Mouse (Mus musculus) CH12.LX (cell line): ENCODE data around the gene Tinag. TPM values are rescaled to one million over a fixed set of nuclear protein-coding genes. Genes with fewer than 3 reads are reported as not detected.

Source experiments
- DNase-seq: peaks from one replicate; pipeline ENCODE4 v3.0.0-alpha.2; 2013; ENCODE audit errors: extremely low read depth
- H3K27ac ChIP-seq: 2 replicates; pipeline ENCODE4 v1.5.1; 2012; ENCODE audit warnings: low read depth, mild to moderate bottlenecking, control low read depth, moderate library complexity; ENCODE audit not compliant: insufficient read depth
- H3K27me3 ChIP-seq: replicated peaks from 2 replicates; pipeline ENCODE3; 2012; ENCODE audit warnings: inconsistent platforms
- H3K36me3 ChIP-seq, 2 experiments: replicated peaks in 1 of 2; 2 replicates each; pipeline versions ENCODE3 to v1.6.1; 2012; ENCODE audit warnings: inconsistent platforms in 1 of 2, low read length in 1 of 2, mild to moderate bottlenecking in 1 of 2, mixed read lengths in 1 of 2, moderate library complexity in 1 of 2; ENCODE audit not compliant: control insufficient read depth in 1 of 2, insufficient read depth in 1 of 2
- H3K4me1 ChIP-seq, 2 experiments: 2 replicates each; pipeline ENCODE4 v1.6.1; 2012; ENCODE audit warnings: inconsistent platforms in 1 of 2, moderate library complexity in 1 of 2; ENCODE audit not compliant: insufficient read depth in 2 of 2, control insufficient read depth in 1 of 2
- H3K4me2 ChIP-seq: 2 replicates; pipeline ENCODE4 v1.6.1; 2012; ENCODE audit warnings: low read depth, mild to moderate bottlenecking, control low read depth; ENCODE audit not compliant: poor library complexity, insufficient read depth, severe bottlenecking
- H3K4me3 ChIP-seq, 3 experiments: fragments of 150-350 bp in 1 of 3; sonication (generic) in 1 of 3; replicated peaks in 1 of 3; 2 replicates each; pipeline versions ENCODE3 to v1.5.1; 2011 to 2012; ENCODE audit warnings: low read depth in 2 of 3, low read length in 2 of 3, mild to moderate bottlenecking in 2 of 3, moderate library complexity in 2 of 3, control low read depth in 1 of 3, improper control_type of control experiment in 1 of 3, inconsistent platforms in 1 of 3, mixed read lengths in 1 of 3; ENCODE audit not compliant: poor library complexity in 1 of 3
- H3K79me2 ChIP-seq: replicated peaks from 2 replicates; pipeline ENCODE4 v1.6.1; 2012; ENCODE audit warnings: mild to moderate bottlenecking, moderate library complexity; ENCODE audit not compliant: control insufficient read depth, poor library complexity, insufficient read depth, severe bottlenecking; ENCODE audit errors: extremely low read depth
- H3K9ac ChIP-seq: 2 replicates; pipeline ENCODE4 v1.6.1; 2012; ENCODE audit warnings: low read depth, mild to moderate bottlenecking, control low read depth, moderate library complexity; ENCODE audit not compliant: insufficient read depth
- H3K9me3 ChIP-seq: replicated peaks from 2 replicates; pipeline ENCODE3; 2012; ENCODE audit warnings: low read length, inconsistent platforms, mixed read lengths
- BHLHE40 ChIP-seq: IDR thresholded peaks from 2 replicates; pipeline ENCODE4 v1.6.1; 2011; ENCODE audit warnings: mild to moderate bottlenecking, low read depth, low read length, improper control_type of control experiment
- CTCF ChIP-seq, 2 experiments: IDR thresholded peaks in 1 of 2; conservative IDR thresholded peaks in 1 of 2; 2 replicates each; pipeline ENCODE4 v1.5.1; 2011 to 2012; ENCODE audit warnings: low read depth in 2 of 2, low read length in 2 of 2, improper control_type of control experiment in 1 of 2, inconsistent platforms in 1 of 2, mild to moderate bottlenecking in 1 of 2, moderate library complexity in 1 of 2
- EP300 ChIP-seq: IDR thresholded peaks from 2 replicates; pipeline ENCODE4 v1.6.1; 2011; ENCODE audit warnings: low read length, improper control_type of control experiment
- JUND ChIP-seq: conservative IDR thresholded peaks from 2 replicates; pipeline ENCODE4 v1.6.1; 2011; ENCODE audit warnings: low read depth, low read length, improper control_type of control experiment
- KAT2A ChIP-seq: IDR thresholded peaks from 2 replicates; pipeline ENCODE4 v1.6.1; 2012; ENCODE audit warnings: low read length, improper control_type of control experiment, inconsistent platforms; ENCODE audit not compliant: insufficient replicate concordance
- MXI1 ChIP-seq: IDR thresholded peaks from 2 replicates; pipeline ENCODE4 v1.6.1; 2011; ENCODE audit warnings: mild to moderate bottlenecking, low read depth, low read length, improper control_type of control experiment
- NELFE ChIP-seq: IDR thresholded peaks from 2 replicates; pipeline ENCODE4 v1.6.1; 2011; ENCODE audit warnings: low read depth, low read length, improper control_type of control experiment
- NRF1 ChIP-seq: IDR thresholded peaks from 2 replicates; pipeline ENCODE4 v1.6.1; 2014; ENCODE audit warnings: low read depth, mild to moderate bottlenecking, inconsistent platforms, low read length, improper control_type of control experiment, moderate library complexity
- PAX5 ChIP-seq: IDR thresholded peaks from 2 replicates; pipeline ENCODE4 v1.6.1; 2012; ENCODE audit warnings: low read length, inconsistent platforms, mixed read lengths
- POLR2AphosphoS2 ChIP-seq: IDR thresholded peaks from 2 replicates; pipeline ENCODE4 v1.6.1; 2011; ENCODE audit warnings: low read depth, low read length, improper control_type of control experiment
- SMC3 ChIP-seq: IDR thresholded peaks from 2 replicates; pipeline ENCODE4 v1.6.1; 2011; ENCODE audit warnings: low read depth, low read length, improper control_type of control experiment
- UBTF ChIP-seq: IDR thresholded peaks from 2 replicates; pipeline ENCODE4 v1.6.1; 2012; ENCODE audit warnings: low read depth, mild to moderate bottlenecking, inconsistent platforms, low read length, improper control_type of control experiment, moderate library complexity
- ZC3H11A ChIP-seq: IDR thresholded peaks from 2 replicates; pipeline ENCODE4 v1.6.1; 2012; ENCODE audit warnings: low read depth, mild to moderate bottlenecking, inconsistent platforms, low read length, improper control_type of control experiment
- ZMIZ1 ChIP-seq: IDR thresholded peaks from 2 replicates; pipeline ENCODE4 v1.6.1; 2012; ENCODE audit warnings: low read depth, mild to moderate bottlenecking, inconsistent platforms, low read length, improper control_type of control experiment
- ZNF384 ChIP-seq: IDR thresholded peaks from 2 replicates; pipeline ENCODE4 v1.6.1; 2012; ENCODE audit warnings: low read depth, low read length, improper control_type of control experiment, inconsistent platforms
- dilution Hi-C: fragments of 300-500 bp; cut with MboI; formaldehyde crosslinking; loops from 2 replicates; pipeline ENCODE4 v1.14.3; 2020; ENCODE audit warnings: low sequenced_read_pairs; ENCODE audit not compliant: extremely low pct_unique_long_range_greater_than_20kb, extremely low pct_ligation_motif_present
- in situ Hi-C: fragments of 300-500 bp; cut with MboI; formaldehyde crosslinking; loops from 3 replicates; pipeline ENCODE4 v1.14.3; 2019; ENCODE audit warnings: low sequenced_read_pairs, low pct_ligation_motif_present, low pct_unique_long_range_greater_than_20kb, mixed read lengths
- polyA plus RNA-seq: library from polyadenylated mRNA; unstranded; fragments of >175 nt; gene quantifications from 2 replicates; pipeline ENCODE4 v1.2.1, GENCODE M21; 2012; ENCODE audit warnings: low read depth; ENCODE audit not compliant: insufficient read length
- total RNA-seq, 2 experiments: library from RNA; depleted of rRNA; stranded (reverse); fragments of 300-350 nt in 1 of 2; fragments of >200 nt in 1 of 2; gene quantifications; 2 replicates each; pipeline ENCODE4 v1.2.3; 2012 to 2014

The Tinag gene
- total and polyA plus RNA-seq, 3 experiments = not detected

DNA sequence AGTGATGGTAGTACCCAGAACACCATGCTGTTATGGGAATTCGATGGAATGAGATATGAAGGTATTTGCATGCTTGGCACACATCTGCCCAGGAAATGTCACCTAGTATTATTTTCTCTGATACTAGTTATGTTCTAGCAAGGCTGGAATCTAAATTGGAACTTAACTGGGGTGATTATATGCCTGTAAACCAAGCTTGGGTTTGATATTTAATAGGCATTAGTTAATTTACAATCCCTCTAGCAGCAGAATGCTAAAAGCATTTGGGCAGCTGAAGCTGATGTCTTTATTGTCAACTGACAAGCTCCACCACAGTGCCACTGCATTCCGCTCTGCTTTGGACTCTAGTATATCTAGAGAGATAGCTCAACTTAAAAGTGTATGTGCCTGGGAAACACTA, 20.3 kb downstream of the Tinag start:
- H3K4me3 ChIP-seq = no peak overlapping the region
- H3K4me2 ChIP-seq = no peak overlapping the region
- no peak overlapping the region for H3K9ac ChIP-seq
- H3K9me3 ChIP-seq = no peaks in the 10 kb centered on the region
- TF ChIP-seq ZC3H11A (no peak), SMC3 (no peak), PAX5 (no peak), KAT2A (no peak), ZMIZ1 (no peak)
- TF ChIP-seq, all 38 proteins: peak for 0
- DNase-seq = no peak
- Histone ChIP-seq H3K27ac (no peak overlapping the region), H3K36me3 (no peaks in the 10 kb centered on the region), H3K27me3 (no peaks in the 10 kb centered on the region), H3K4me1 (no peaks in the 10 kb centered on the region), H3K79me2 (no peaks in the 10 kb centered on the region)
- in situ Hi-C loops (no loop called here), dilution Hi-C loops (no loop called here)

GRCm38 (mm10) chr9:77018935-77019334, 26.7 kb downstream of the Tinag start:
- dilution Hi-C loops = no loop called here
- Histone ChIP-seq H3K27me3 (no peaks in the 10 kb centered on the region), H3K27ac (no peak overlapping the region), H3K4me2 (no peak overlapping the region), H3K36me3 (no peaks in the 10 kb centered on the region), H3K4me1 (peaks cover 0 to 2% of the 10 kb centered on the region in 2 experiments; a peak in 1 of 4 replicates), H3K9me3 (no peaks in the 10 kb centered on the region), H3K9ac (no peak overlapping the region), H3K79me2 (no peaks in the 10 kb centered on the region), H3K4me3 (no peak overlapping the region)
- no peak for TF ChIP-seq POLR2AphosphoS2
- no peak for TF ChIP-seq NRF1
- TF ChIP-seq EP300 = no peak
- TF ChIP-seq ZC3H11A = no peak
- no peak for TF ChIP-seq BHLHE40
- no peak for TF ChIP-seq UBTF
- in situ Hi-C loops = no loop called here
- DNase-seq = no peak

DNA sequence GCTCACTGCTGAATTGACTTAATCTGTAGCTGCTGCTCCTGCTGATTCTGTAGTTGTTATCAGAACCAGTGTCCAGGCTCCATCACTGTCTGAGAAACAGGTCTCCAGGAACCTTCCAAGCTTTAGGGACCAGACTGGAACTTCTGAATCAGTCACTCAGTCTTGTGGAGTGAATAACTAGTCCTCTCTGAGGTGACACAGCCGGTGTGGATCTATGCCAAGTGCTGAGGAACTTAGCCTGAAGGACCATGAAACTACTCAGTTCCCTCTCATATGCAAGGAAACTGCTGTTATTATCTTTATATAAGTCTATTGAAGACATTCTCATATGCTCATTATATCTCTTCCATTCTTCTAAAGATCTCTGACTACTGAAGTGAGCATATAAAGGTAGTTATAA, 49.6 kb downstream of the Tinag start:
- Histone ChIP-seq H3K9ac (no peak overlapping the region), H3K36me3 (no peaks in the 10 kb centered on the region), H3K4me1 (no peaks in the 10 kb centered on the region), H3K4me3 (no peak overlapping the region), H3K9me3 (no peaks in the 10 kb centered on the region), H3K79me2 (no peaks in the 10 kb centered on the region), H3K27ac (no peak overlapping the region), H3K27me3 (no peaks in the 10 kb centered on the region), H3K4me2 (no peak overlapping the region)
- DNase-seq = no peak
- TF ChIP-seq MXI1 (no peak), ZNF384 (no peak), NELFE (no peak), JUND (no peak), CTCF (conservative IDR thresholded peaks at IDR 0.05 in 1 of 2, IDR thresholded peaks at IDR 0.05 in 1 of 2; ENCODE audit: low read depth in 2 of 2, low read length in 2 of 2) (no peak)
- dilution Hi-C loops (no loop called here), in situ Hi-C loops (loop anchor here (25.0 kb wide), 1 partner anchor 391 kb away; no protein-coding TSS in a partner anchor)
